Mouse (Mus musculus): ENCODE measurements around the gene Fam208b. TPM values are rescaled to one million over a fixed set of nuclear protein-coding genes. Genes with fewer than 3 reads are reported as not detected.
"Not testable (repeated sequence)": the region's sequence is repeated elsewhere in the genome, so short reads cannot be mapped to it uniquely, and the experiment has no call there.

Gene Fam208b
- total RNA-seq, 2 experiments from 2014 or later: 23.9 to 24.8 TPM

GRCm38 (mm10) chr13:3590789-3591188, 20.1 kb downstream of the Fam208b start:
- no peak for DNase-seq (ENCODE audit: low spot score in 2 of 2)

DNA sequence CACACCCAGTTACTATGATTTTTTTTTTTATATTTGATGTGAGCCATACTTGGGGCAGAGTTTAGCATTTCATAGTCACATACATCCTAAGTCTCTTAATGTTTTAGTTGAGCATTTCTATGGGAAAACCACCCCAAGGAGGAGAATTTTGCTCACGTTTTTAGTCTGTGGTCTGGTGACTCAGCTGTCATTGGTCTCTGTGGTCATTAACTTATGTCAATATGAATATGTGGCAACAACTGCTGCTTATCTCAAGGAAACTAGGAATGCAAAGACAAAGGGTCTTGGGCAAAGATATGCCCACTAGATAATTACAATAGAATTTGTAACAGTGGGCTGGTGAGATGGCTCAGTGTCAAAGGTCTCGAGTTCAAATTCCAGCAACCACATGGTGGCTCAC, 47.0 kb downstream of the Fam208b start:
- no peak for DNase-seq (ENCODE audit: low spot score in 2 of 2)

DNA sequence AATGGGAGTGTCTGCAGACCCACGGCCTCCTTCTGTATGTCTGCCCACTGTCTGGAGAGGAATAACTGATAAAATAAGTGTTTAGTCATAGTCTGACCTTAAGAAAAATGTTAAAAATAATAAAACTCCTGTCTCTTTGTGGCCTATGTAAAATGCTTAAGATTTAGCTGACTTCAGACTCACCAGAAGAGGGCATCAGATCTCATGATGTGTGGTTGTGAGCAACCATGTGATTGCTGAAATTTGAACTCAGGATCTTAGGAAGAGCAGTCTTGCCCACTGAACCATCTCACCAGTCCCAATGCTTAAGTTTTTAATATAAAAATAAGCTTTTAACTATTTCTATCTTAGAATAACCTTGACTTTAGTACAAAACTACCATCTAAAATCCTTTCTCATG, 47.8 kb downstream of the Fam208b start:
- no peak for DNase-seq (ENCODE audit: low spot score in 2 of 2)

DNA sequence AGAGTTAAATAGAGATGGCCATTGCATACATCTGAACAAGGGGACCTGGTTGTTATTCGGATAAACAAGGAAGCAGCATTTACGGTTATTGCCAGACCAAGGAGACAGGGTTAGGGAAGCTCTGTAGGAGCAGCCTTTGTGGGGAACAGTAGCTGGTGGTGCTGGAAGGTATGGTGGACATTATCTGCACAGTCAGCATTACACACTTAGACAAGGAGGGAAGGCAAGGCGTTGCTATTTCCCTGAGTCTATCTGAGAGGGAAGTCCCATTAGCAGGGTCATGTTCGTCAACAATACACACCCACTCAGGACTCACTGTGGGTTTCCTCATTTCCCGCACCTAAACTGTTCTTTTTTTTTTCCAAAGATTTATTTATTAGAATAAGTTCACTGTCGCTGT, 63.1 kb downstream of the Fam208b start:
- DNase-seq (ENCODE audit: low spot score in 2 of 2): no peak

GRCm38 (mm10) chr13:3547410-3547809, 63.5 kb downstream of the Fam208b start:
- peak in 1 of 2 experiments; percentile 46 for DNase-seq (ENCODE audit: low spot score in 2 of 2)

- DNase-seq (ENCODE audit: low spot score in 2 of 2): no peak
Observed at GRCm38 (mm10) chr13:3544925-3545324, 66.0 kb downstream of the Fam208b start.

DNA sequence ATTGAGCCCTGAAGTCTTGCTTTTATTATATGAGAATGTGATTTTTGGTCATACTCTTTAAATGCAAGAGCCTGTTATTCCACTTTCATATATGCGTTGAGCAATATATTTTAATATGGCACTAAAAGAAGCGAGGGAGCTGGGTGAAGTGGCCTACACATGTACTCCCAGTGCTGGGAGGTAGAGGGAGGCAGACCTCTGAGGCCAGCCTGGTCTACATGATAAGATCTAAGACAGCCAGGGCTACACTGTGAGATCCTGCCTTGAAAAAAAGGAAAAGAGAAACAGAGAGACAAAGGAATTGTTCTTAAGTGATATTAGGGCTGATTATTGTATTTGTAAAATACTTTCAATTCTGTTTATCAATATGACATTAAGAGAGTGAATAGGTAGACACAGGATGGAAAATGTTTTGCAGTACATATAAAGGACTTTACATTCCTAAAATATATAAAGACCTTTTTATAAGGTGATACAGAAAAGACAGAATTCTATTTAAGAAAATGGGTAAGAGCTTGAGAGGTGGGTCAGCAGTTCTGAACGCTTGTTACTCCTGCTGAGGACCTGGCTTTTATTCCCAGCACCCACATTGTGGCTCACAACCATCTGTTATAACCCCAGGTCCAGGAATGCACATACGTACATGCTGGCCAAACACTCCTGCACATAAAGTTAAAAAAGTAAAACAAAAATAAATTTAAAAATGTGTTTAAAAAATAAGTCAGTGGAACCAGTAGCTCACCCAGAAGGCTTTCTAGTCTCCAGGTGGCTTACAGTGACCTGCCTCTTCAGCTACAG, 66.6 kb downstream of the Fam208b start:
- no peak for DNase-seq (ENCODE audit: low spot score in 2 of 2)

- no peak for DNase-seq (ENCODE audit: low spot score in 2 of 2)
Observed at GRCm38 (mm10) chr13:3541159-3541782, 69.6 kb downstream of the Fam208b start.

DNA sequence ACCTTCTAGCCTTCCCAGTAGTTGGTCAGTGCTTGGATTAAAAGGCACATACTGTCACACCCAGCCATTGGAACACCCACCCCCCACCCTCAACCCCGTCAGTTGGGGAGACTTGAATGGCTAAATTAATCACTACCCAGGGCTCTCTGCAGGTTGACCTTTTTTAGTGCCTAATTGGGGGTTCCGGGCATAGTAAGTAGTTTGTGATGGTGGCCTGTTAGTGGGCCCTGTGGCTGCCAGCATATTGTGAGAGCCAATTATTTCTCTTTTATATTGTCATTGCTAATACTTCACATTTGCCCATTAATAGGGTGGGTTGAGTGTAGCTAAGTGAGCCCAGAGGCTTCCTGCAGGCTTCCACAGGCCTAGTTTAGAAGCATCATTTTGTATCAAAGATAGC, 70.7 kb downstream of the Fam208b start:
- no peak for DNase-seq (ENCODE audit: low spot score in 2 of 2)

DNA sequence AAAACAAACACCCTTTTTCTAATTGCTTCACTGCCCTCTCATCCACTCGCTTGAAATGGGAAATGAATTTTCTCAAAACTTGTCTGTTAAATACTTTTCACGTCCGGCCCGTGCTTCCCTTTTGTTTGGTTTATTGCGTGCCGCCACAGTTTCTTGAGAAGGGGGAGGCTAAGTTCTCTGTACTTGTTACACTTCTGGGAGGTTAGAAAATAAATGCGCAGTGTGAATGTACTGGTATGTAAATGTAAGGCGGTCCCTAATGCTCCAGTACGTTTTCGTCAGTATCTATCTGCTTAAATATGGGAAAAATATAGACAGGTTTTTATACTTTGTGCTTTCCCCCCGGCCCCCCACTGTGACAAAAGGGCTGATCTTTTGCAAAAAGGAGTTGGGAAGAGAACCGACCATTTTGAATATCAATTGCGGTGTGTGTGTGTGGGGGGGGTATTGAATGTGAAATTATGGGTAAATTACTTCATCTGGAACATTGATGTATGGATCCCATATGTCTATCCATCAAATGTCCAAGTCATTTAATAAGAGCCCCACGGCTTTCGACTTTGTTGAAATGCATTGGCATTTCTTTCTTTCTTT, 71.8 kb downstream of the Fam208b start:
- DNase-seq (ENCODE audit: low spot score in 2 of 2): no peak

DNA sequence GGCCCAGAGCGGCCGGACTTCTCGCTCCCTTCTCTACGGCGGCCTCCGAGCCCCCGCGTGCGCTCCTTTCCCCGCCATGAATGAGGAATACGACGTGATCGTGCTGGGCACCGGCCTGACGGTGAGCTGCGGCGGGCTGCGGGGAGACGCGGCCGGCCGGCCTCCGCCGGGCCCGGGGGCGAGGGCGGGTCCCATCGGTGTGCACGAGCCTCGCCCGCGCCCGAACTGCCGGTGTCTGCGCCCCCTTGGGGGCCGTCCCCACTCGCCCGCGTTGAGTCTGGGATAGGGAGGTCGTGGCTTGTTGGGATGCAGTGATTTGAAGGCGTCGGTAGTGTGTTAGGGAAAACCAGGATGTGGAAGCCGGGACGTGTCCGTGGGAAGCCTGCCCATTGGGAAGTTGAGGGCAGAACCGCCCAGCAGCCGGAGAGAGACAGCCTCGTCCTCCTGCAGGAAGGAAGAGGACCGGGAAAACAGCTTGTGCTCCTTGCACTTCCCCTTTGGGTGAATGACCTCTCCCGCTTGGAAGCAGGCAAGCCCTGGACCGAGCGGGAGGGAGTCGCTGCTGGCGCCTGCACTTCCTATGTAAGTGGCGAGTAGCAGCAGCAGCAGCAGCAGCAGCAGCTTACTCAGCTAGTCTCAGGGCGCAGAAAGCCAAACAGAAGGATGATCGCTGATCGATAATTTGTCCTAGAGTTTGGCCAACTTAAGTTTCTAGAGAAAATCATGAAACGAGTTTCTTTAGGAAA, 72.5 kb downstream of the Fam208b start:
- DNase-seq (ENCODE audit: low spot score in 2 of 2): peak; percentile 52 to 69

- DNase-seq (ENCODE audit: low spot score in 2 of 2): peak; percentile 88 to 96
Observed at GRCm38 (mm10) chr13:3537594-3538222, 73.2 kb downstream of the Fam208b start, which contains the start of gene Gdi2. Gene Gdi2, plus strand, starts transcription at chr13:3538063.

DNA sequence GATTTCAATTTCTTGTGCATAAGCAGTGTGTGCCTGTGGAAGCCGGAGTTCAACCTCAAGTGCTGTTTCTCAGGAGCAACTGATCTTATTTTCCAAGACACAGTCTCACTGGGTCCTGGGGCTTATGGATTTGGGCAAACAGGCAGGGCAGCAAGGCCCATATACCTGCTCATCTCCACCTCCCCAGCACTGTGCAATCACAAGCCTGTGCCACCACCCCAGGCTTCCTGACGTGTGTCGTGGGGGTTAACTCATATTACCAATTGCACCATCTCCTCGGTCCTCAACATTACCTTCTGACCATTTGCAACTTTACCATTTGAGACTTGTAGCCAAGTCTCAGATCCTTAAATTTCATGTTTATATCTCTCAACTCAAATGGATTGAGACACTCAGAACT, 76.8 kb downstream of the Fam208b start:
- DNase-seq (ENCODE audit: low spot score in 2 of 2): no peak

DNA sequence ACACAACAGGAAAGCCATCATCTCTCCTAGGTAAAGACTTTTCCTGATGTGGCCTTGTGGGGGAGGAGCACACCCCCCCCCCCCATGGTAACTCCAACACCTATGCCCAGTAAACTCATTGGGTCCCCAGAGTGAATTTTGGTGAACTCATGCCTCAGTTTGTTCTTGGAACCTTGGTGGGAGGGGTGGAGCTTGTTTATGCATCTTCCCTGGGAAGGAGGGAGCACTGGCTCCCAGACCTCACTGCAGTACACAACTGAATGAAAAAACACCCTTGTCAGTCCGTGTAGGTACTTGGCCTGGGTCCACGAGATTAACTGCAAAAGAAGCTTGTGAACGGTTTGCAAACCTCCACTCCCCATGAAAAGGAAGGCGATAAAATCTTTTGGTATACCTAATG, 78.5 kb downstream of the Fam208b start:
- DNase-seq (ENCODE audit: low spot score in 2 of 2): no peak

GRCm38 (mm10) chr13:3531692-3532320, 79.1 kb downstream of the Fam208b start:
- DNase-seq (ENCODE audit: low spot score in 2 of 2): no peak

DNA sequence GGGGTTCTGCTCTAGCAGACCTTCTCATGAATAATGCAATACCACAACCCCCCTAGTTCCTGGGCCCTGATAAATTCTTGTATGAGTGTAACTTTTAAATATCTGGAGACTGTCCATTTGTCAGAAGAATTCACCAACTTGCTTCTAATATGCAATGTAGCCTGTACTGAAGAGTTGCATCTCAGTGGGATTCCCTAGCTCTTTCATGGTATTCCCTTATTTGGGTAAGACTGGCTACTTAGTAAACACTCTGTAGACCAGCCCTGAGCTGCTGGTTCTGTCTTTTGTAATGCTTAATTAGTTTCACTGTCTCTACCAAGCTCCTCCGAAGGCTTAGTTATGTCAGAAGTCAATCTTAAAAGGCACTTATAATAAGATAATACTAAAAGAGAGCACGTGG, 79.7 kb downstream of the Fam208b start:
- not testable (repeated sequence) for DNase-seq (ENCODE audit: low spot score in 2 of 2)

DNA sequence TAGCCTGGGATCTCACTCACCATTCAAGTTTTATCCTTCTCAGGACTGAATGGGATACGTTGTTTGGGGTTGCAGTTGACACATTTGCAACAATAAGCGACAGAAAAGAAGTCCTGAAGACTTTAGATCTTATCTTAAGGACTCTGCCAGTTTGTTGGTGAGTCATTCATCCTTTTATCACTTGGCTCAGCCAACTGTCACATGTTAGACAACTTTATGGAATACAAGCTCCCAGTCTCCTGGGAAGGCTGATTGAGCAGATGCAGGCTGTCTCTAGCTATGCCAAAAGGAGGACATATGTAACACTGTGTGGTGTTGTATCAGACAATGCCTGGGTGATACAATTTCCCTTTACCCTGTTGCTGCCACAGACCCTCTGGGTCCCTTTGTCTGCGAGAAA, 80.5 kb downstream of the Fam208b start:
- no peak for DNase-seq (ENCODE audit: low spot score in 2 of 2)

- no peak for DNase-seq (ENCODE audit: low spot score in 2 of 2)
Observed at GRCm38 (mm10) chr13:3526328-3526727, 84.6 kb downstream of the Fam208b start.

GRCm38 (mm10) chr13:3525611-3526051, 85.3 kb downstream of the Fam208b start:
- no peak for DNase-seq (ENCODE audit: low spot score in 2 of 2)

DNA sequence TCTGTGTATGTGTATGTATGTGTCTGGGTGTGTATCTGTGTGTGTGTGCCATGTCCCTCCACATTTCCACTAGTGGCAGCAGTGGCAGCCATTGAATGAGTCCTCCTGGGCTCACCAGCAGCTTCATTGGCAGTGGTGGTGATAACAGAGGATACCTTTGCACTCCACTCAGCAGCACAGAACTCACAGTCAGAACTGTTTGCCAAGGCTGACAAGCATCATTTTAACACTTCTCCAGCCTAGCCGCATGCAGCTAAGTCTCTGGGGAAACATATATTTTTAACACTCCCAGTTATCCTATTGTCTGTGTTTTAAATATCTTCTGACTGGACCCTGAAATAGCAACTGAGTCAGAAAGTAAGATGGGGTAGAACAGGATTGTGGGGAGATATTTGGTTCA, 87.0 kb downstream of the Fam208b start:
- no peak for DNase-seq (ENCODE audit: low spot score in 2 of 2)

GRCm38 (mm10) chr13:3523459-3523858, 87.4 kb downstream of the Fam208b start:
- DNase-seq (ENCODE audit: low spot score in 2 of 2): no peak

All from layer of hippocampus, adult 18-20 months (tissue).